Mouse (Mus musculus) liver, embryonic 14 days (tissue): ENCODE measurements around the gene Zfc3h1. TPM values are rescaled to one million over a fixed set of nuclear protein-coding genes. Genes with fewer than 3 reads are reported as not detected.

ENCODE experiments used
- polyA plus RNA-seq: library from polyadenylated mRNA; depleted of rRNA; stranded (reverse); fragments of >200 nt; gene quantifications from 2 replicates; pipeline ENCODE4 v1.2.3, GENCODE M21; 2012; rRNA removed

The Zfc3h1 gene
- 34.7 and 38.0 TPM in 2 replicates for polyA plus RNA-seq

DNA sequence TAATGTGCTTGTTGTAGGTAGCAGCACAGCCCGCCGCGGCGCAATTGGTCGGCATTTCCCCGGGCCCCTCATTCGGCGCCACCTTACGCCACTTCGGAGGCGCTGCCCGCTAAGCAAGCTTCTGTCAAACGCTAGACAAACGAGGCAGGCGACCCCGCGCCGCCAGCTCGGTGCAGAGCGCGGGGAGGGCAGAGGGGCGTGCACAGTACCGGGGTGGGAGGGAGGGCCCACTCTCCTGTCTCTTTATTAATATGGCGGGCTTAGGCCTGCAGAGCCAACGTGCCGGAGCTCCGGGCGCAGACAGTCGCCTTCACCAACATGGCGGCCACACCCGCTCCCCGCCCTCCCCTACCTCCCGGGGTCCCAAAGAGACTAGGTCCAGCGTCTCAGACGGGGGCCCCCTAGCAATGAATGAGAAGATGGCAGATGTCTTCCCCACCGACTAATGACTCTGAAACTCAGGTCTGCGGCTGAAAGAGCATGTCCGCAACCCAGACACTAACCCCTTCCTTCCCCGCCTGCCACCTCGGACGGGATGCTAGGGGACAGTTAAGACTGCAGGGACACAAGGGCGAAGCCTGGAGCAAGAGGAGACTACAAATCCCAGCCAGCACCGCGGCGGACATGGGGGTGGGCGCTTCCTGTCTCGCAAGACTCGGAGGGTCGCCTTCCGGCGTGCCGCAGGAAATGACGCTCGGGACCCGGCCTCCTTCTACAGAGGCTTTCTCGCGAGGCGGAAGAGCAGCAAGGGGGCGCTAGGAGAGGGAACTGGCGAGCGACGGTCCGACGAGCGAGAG is at the start of gene Zfc3h1, which contains the start of gene Thap2:
TSS of gene Zfc3h1 (plus strand) at position 739 of the 797 bp plus-strand sequence.
TSS of gene Thap2 (minus strand) at position 223 of the 797 bp plus-strand sequence.

DNA sequence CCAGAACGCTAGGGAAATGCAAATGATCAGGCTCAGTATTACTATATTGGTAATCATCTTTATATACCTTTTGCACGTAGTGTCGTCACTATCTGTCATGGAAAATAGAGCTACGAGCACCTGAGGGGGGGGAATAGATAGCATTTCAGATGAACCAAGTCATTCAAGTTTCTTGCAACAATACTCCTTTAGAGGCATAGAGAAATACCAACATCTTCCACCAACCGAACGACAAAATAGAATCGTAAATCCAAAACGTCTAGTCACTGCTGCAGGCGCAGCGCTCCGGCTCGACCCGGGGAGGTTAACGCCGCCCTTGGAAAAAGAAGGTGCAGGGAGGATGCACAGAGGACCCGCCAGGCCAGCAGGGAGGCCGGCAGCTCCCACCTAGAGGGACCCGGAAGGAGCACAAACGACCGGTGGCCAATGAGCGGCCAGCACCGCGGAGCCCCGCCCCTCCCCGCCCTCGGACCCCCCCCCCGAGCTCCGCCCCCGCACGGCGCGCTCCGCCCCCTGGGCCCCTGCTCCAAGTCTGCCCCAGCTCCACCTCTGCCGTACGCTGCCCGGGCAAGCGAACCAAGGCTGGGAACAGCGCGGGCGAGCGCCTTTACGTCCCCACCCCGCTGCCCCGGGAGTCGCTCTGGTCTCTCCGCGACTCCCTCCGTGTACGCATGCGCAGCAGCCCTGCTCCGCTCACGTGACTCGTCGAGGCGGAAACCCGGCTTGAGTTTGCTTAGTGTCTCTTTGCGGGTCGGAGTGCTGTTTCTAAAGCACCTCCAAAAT is 22.7 kb upstream of the Zfc3h1 start, which contains the start of gene Tmem19:
TSS of gene Tmem19 (minus strand) at position 662 of the 783 bp plus-strand sequence.

Other genes with a start within 250 kb of the Zfc3h1 start
- gene Tph2, start 199.9 kb upstream of the Zfc3h1 start, polyA plus RNA-seq: not detected in 2 replicates
- 11.7 and 14.6 TPM in 2 replicates for gene Tbc1d15, start 133.5 kb upstream of the Zfc3h1 start, polyA plus RNA-seq
- 6.9 and 8.1 TPM in 2 replicates for gene Rab21, start 69.4 kb upstream of the Zfc3h1 start, polyA plus RNA-seq
- 4.3 and 5.0 TPM in 2 replicates for gene Tmem19, start 22.5 kb upstream of the Zfc3h1 start, polyA plus RNA-seq
- gene Thap2, start 516 bp upstream of the Zfc3h1 start, polyA plus RNA-seq: 3.3 and 4.2 TPM in 2 replicates
- not detected in 2 replicates for gene A930009A15Rik, start 185.0 kb downstream of the Zfc3h1 start, polyA plus RNA-seq
- gene Lgr5, start 202.8 kb downstream of the Zfc3h1 start, polyA plus RNA-seq: 0.55 and 0.69 TPM in 2 replicates